Mouse (Mus musculus) cerebellum, adult 2 months (tissue): ENCODE data around the gene Antxrl. TPM values are rescaled to one million over a fixed set of nuclear protein-coding genes. Genes with fewer than 3 reads are reported as not detected.
A peak's percentile ranks its signal among the peaks of the same experiment; 100 is the strongest.

Source experiments
- DNase-seq, 2 experiments: peaks; one replicate each; pipeline ENCODE4 v3.0.0; 2021
- H3K27ac ChIP-seq: fragments of 200-500 bp; 2 replicates; pipeline ENCODE4 v1.5.1; 2012; ENCODE audit warnings: low read length, control low read depth, inconsistent platforms; ENCODE audit not compliant: insufficient read depth
- H3K27me3 ChIP-seq: fragments of 200-500 bp; 2 replicates; pipeline ENCODE4 v1.6.1; 2012; ENCODE audit warnings: inconsistent platforms, mild to moderate bottlenecking, low read length, moderate library complexity; ENCODE audit not compliant: control insufficient read depth, insufficient read depth
- H3K4me1 ChIP-seq: fragments of 200-500 bp; 2 replicates; pipeline ENCODE4 v1.6.1; 2011; ENCODE audit warnings: low read length; ENCODE audit not compliant: control insufficient read depth, insufficient read depth
- H3K4me3 ChIP-seq: fragments of 200-500 bp; replicated peaks from 2 replicates; pipeline ENCODE3; 2011; ENCODE audit warnings: mild to moderate bottlenecking, low read depth, low read length, control low read depth; ENCODE audit not compliant: insufficient read depth
- CTCF ChIP-seq: fragments of 200-500 bp; IDR thresholded peaks from 2 replicates; pipeline ENCODE4 v1.5.1; 2011; ENCODE audit warnings: low read depth, mild to moderate bottlenecking, control low read depth, low read length, moderate library complexity, borderline replicate concordance; ENCODE audit not compliant: insufficient read depth
- POLR2A ChIP-seq: fragments of 200-500 bp; IDR thresholded peaks from 2 replicates; pipeline ENCODE4 v1.6.1; 2011; ENCODE audit warnings: low read length, control low read depth, borderline replicate concordance; ENCODE audit not compliant: insufficient read depth
- WGBS: fragments of 180-500 bp; shearing (Covaris S2); methylation state at CpG from one replicate; pipeline ENCODE4 v1.1.7; 2018; 5-methylcytosine and 5-hydroxymethylcytosine counted together
- polyA plus RNA-seq: library from polyadenylated mRNA; depleted of rRNA; stranded (reverse); fragments of >200 nt; gene quantifications from 2 replicates; pipeline ENCODE4 v1.2.3, GENCODE M21; 2012

Antxrl gene
- polyA plus RNA-seq, 1 experiment: not detected

DNA sequence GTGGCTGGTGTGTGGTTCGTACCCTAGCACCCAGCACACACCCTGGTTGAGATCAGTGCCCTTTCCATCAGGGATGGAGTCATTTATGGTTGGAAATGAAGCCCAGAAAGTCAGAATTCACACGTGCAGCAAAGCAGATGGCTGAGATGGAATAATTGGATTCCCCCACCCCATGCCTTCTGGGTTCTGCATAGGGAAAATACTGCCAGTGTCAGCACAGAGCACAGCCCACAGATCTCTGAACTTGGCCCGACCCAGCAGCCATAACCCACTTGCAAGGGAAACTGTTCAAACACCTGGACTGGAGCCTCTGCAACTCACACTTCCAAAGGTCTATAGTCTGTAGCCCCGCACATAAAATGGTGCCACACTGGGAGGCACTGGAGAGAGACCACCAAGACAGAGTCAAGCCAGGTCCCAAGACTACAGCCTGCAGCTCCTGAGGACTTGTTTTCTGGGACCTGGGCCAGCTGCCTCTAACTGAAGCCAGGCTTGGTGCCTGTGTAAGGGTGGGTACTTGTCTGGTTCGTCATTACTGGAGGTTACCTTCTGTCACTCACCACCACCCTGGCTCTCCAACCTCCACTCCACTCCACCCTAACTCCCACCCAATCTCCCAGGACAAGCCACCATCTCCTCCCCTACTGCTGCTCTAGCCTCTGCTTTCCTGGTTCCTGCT, 2.3 kb upstream of the Antxrl start:
- TF ChIP-seq CTCF (no peak), POLR2A (no peak)
- Histone ChIP-seq H3K4me3 (no peak overlapping the region), H3K27me3 (no peaks in the 10 kb centered on the region), H3K4me1 (0 out of 2 replicates have a peak, but pooled peaks cover 4% of the 10 kb centered on the region), H3K27ac (no peak overlapping the region)
- DNase-seq: no peak
- 29% methylated on average over 5 of the region's 5 CpGs for WGBS

GRCm38 (mm10) chr14:34071665-34072064, 19.2 kb downstream of the Antxrl start:
- no peak for DNase-seq
- TF ChIP-seq POLR2A (no peak), CTCF (no peak)
- Histone ChIP-seq H3K4me1 (no peaks in the 10 kb centered on the region), H3K27ac (no peak overlapping the region), H3K27me3 (no peaks in the 10 kb centered on the region), H3K4me3 (no peak overlapping the region)
- WGBS: 79% methylated on average over 6 of the region's 6 CpGs

DNA sequence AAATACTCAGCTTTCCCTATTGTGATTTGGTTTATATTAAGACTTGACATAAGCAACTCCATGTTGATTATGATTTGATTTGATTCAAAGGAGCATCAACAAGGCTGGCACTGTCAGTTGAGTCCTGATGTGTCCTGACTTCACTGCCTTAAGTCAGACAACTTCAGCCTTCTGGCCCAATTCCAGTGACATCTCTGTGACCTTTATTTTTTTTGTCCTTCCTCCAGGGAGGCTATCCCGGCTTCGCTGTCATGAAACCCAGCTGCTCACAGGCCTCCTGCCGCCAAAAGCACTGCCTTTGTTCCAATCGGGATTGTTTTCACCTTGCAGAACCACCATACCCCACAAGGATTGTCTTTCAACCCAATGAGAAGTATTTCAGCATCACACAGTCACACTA, 22.8 kb downstream of the Antxrl start:
- H3K27ac ChIP-seq: no peak overlapping the region
- DNase-seq: no peak
- no peaks in the 10 kb centered on the region for H3K27me3 ChIP-seq
- TF ChIP-seq CTCF (no peak), POLR2A (no peak)
- no peaks in the 10 kb centered on the region for H3K4me1 ChIP-seq
- WGBS: 21% methylated on average over 4 of the region's 4 CpGs
- no peak overlapping the region for H3K4me3 ChIP-seq

DNA sequence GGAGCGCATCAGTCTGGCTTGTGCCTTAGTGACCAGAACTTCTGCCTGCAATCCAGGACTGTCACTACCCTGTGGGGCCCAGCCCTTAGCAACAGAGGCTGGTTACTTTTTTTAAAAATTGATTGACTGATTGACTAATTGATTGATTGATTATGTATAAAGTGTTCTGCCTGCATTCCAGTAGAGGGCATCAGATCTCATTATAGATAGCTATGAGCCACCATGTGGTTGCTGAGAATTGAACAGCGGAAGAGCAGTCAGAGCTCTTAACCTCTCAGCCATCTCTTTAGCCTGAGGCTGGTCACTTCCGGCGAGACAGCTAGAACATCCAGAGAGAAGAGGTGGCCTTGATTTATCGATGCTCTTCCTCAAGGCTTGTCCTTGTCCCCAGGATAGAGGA, 24.7 kb downstream of the Antxrl start:
- Histone ChIP-seq H3K4me3 (no peak overlapping the region), H3K27me3 (no peaks in the 10 kb centered on the region), H3K4me1 (no peaks in the 10 kb centered on the region), H3K27ac (no peak overlapping the region)
- no peak for TF ChIP-seq POLR2A
- no peak for TF ChIP-seq CTCF
- DNase-seq: no peak
- 71% methylated on average over 5 of the region's 5 CpGs for WGBS

- Histone ChIP-seq H3K27ac (no peak overlapping the region), H3K27me3 (no peaks in the 10 kb centered on the region), H3K4me1 (no peaks in the 10 kb centered on the region), H3K4me3 (no peak overlapping the region)
- no peak for DNase-seq
- TF ChIP-seq CTCF: no peak
- no peak for TF ChIP-seq POLR2A
- 87% methylated on average over 4 of the region's 4 CpGs for WGBS
Observed at GRCm38 (mm10) chr14:34078293-34078692, 25.8 kb downstream of the Antxrl start.

GRCm38 (mm10) chr14:34080321-34080997, 28.0 kb downstream of the Antxrl start:
- TF ChIP-seq POLR2A (no peak), CTCF (peak; percentile 91)
- no peak overlapping the region for H3K27ac ChIP-seq
- H3K27me3 ChIP-seq: no peaks in the 10 kb centered on the region
- WGBS: 17% methylated on average over 11 of the region's 11 CpGs
- peak; percentile 53 to 69 for DNase-seq
- H3K4me3 ChIP-seq: no peak overlapping the region
- H3K4me1 ChIP-seq: no peaks in the 10 kb centered on the region

DNA sequence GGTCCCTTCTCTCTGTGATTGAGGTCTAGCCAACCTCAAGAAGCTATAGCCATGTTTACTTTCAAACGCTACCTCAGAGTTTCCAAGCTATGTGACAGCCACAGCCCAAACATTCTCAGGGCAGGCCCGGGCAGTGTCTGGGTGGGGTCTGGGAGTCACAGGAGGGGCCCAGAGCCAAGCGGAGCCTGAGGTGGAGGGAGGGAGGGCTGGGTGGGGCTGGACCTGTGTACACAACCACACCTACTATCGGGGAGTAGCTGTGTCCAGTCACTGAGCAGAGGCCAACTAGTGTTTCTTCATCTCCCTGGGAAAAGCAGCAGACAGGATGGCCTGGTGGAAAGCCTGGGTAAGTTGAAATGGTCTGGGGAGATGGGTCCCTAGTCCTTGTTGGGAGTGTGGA, 33.2 kb downstream of the Antxrl start, which contains the start of gene Anxa8:
Gene Anxa8 (plus strand): TSS at position 251 of the 400 bp plus-strand sequence.
- H3K4me1 ChIP-seq: peaks cover 13% of the 10 kb centered on the region
- no peaks in the 10 kb centered on the region for H3K27me3 ChIP-seq
- H3K27ac ChIP-seq: no peak within 1 kb of the TSS
- TF ChIP-seq POLR2A (no peak), CTCF (no peak)
- H3K4me3 ChIP-seq: no peak within 1 kb of the TSS
- WGBS: 90% methylated on average over 4 of the region's 4 CpGs
- DNase-seq: no peak

DNA sequence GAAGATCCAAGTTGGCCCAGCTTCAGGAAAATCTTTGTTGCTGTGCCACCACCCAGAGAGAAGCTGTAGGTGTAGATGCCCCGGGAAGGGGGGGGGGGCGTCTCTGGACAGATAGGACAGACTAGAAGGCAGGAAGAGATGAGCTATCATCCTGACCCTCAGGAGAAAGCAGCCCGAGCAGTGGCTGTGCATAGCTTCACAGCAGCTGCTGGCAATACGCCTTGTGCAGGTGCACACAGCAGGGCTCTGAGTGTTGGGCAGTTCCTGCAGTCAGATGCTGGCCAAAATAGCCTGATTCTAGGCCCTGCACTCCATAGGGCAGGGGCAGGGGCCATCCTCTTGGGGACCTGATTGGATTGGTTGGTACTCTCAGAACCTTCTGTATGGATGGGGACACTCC, 34.3 kb downstream of the Antxrl start:
- DNase-seq: peak in 1 of 2 experiments; percentile 32
- Histone ChIP-seq H3K4me1 (peaks cover 13% of the 10 kb centered on the region), H3K27ac (no peak overlapping the region), H3K4me3 (no peak overlapping the region), H3K27me3 (no peaks in the 10 kb centered on the region)
- no peak for TF ChIP-seq POLR2A
- TF ChIP-seq CTCF: no peak
- WGBS: 18% methylated on average over 4 of the region's 4 CpGs
